Mouse (Mus musculus): ENCODE results near the gene Myh6. TPM values are rescaled to one million over a fixed set of nuclear protein-coding genes. Genes with fewer than 3 reads are reported as not detected.
"Not testable (repeated sequence)": the region's sequence is repeated elsewhere in the genome, so short reads cannot be mapped to it uniquely, and the experiment has no call there.

The Myh6 gene
- polyA plus RNA-seq, 1 experiment from 2014 or later: 0.65 TPM

- Histone ChIP-seq H3K4me1 (replicated peaks; ENCODE audit: control insufficient read depth, insufficient read depth, low read length) (peaks cover 5% of the 10 kb centered on the region), H3K9ac (replicated peaks; ENCODE audit: low read depth, low read length) (no peak overlapping the region), H3K4me3 (replicated peaks; ENCODE audit: low read length) (no peak overlapping the region), H3K27ac (ENCODE audit: low read length) (no peak overlapping the region), H3K36me3 (ENCODE audit: control insufficient read depth, insufficient read depth) (no peaks in the 10 kb centered on the region), H3K27me3 (replicated peaks; ENCODE audit: control insufficient read depth, insufficient read depth, low read length) (no peaks in the 10 kb centered on the region), H3K9me3 (ENCODE audit: control insufficient read depth, low read length) (no peaks in the 10 kb centered on the region), H3K4me2 (ENCODE audit: low read length) (no peak overlapping the region)
- WGBS: 89% methylated on average over 2 of the region's 2 CpGs
- no peak for ATAC-seq
These were observed 38.8 kb upstream of the Myh6 start for GRCm38 (mm10) chr14:55005506-55005905.

- no peak overlapping the region for H3K27ac ChIP-seq (ENCODE audit: low read length)
- no peak overlapping the region for H3K4me3 ChIP-seq (replicated peaks; ENCODE audit: low read length)
- H3K4me1 ChIP-seq (replicated peaks; ENCODE audit: control insufficient read depth, insufficient read depth, low read length): peaks cover 5% of the 10 kb centered on the region
- H3K27me3 ChIP-seq (replicated peaks; ENCODE audit: control insufficient read depth, insufficient read depth, low read length): no peaks in the 10 kb centered on the region
- no peak for ATAC-seq
- H3K36me3 ChIP-seq (ENCODE audit: control insufficient read depth, insufficient read depth): no peaks in the 10 kb centered on the region
- H3K9me3 ChIP-seq (ENCODE audit: control insufficient read depth, low read length): no peaks in the 10 kb centered on the region
- WGBS: 65% methylated on average over 18 of the region's 18 CpGs
- H3K9ac ChIP-seq (replicated peaks; ENCODE audit: low read depth, low read length): no peak overlapping the region
- no peak overlapping the region for H3K4me2 ChIP-seq (ENCODE audit: low read length)
These were observed 37.4 kb upstream of the Myh6 start for GRCm38 (mm10) chr14:55003878-55004855.

- H3K27ac ChIP-seq (ENCODE audit: low read length): no peak overlapping the region
- no peaks in the 10 kb centered on the region for H3K9me3 ChIP-seq (ENCODE audit: control insufficient read depth, low read length)
- no peaks in the 10 kb centered on the region for H3K36me3 ChIP-seq (ENCODE audit: control insufficient read depth, insufficient read depth)
- H3K4me2 ChIP-seq (ENCODE audit: low read length): no peak overlapping the region
- ATAC-seq: no peak
- H3K9ac ChIP-seq (replicated peaks; ENCODE audit: low read depth, low read length): no peak overlapping the region
- H3K4me3 ChIP-seq (replicated peaks; ENCODE audit: low read length): no peak overlapping the region
- peaks cover 5% of the 10 kb centered on the region for H3K4me1 ChIP-seq (replicated peaks; ENCODE audit: control insufficient read depth, insufficient read depth, low read length)
- no peaks in the 10 kb centered on the region for H3K27me3 ChIP-seq (replicated peaks; ENCODE audit: control insufficient read depth, insufficient read depth, low read length)
- 65% methylated on average over 7 of the region's 7 CpGs for WGBS
These were observed 36.0 kb upstream of the Myh6 start for GRCm38 (mm10) chr14:55002687-55003120.

GRCm38 (mm10) chr14:55001938-55002686, 35.4 kb upstream of the Myh6 start:
- WGBS: 53% methylated on average over 12 of the region's 12 CpGs
- peaks cover 8% of the 10 kb centered on the region for H3K4me1 ChIP-seq (replicated peaks; ENCODE audit: control insufficient read depth, insufficient read depth, low read length)
- H3K4me2 ChIP-seq (ENCODE audit: low read length): no peak overlapping the region
- H3K27ac ChIP-seq (ENCODE audit: low read length): no peak overlapping the region
- no peak overlapping the region for H3K9ac ChIP-seq (replicated peaks; ENCODE audit: low read depth, low read length)
- no peak for ATAC-seq
- no peaks in the 10 kb centered on the region for H3K27me3 ChIP-seq (replicated peaks; ENCODE audit: control insufficient read depth, insufficient read depth, low read length)
- H3K4me3 ChIP-seq (replicated peaks; ENCODE audit: low read length): no peak overlapping the region
- H3K9me3 ChIP-seq (ENCODE audit: control insufficient read depth, low read length): no peaks in the 10 kb centered on the region
- no peaks in the 10 kb centered on the region for H3K36me3 ChIP-seq (ENCODE audit: control insufficient read depth, insufficient read depth)

GRCm38 (mm10) chr14:55001446-55001845, 34.7 kb upstream of the Myh6 start:
- H3K36me3 ChIP-seq (ENCODE audit: control insufficient read depth, insufficient read depth): no peaks in the 10 kb centered on the region
- no peak overlapping the region for H3K27ac ChIP-seq (ENCODE audit: low read length)
- H3K27me3 ChIP-seq (replicated peaks; ENCODE audit: control insufficient read depth, insufficient read depth, low read length): no peaks in the 10 kb centered on the region
- H3K4me3 ChIP-seq (replicated peaks; ENCODE audit: low read length): no peak overlapping the region
- no peak overlapping the region for H3K9ac ChIP-seq (replicated peaks; ENCODE audit: low read depth, low read length)
- H3K9me3 ChIP-seq (ENCODE audit: control insufficient read depth, low read length): no peaks in the 10 kb centered on the region
- H3K4me2 ChIP-seq (ENCODE audit: low read length): no peak overlapping the region
- ATAC-seq: no peak
- peaks cover 14% of the 10 kb centered on the region for H3K4me1 ChIP-seq (replicated peaks; ENCODE audit: control insufficient read depth, insufficient read depth, low read length)
- WGBS: 100% methylated on average over 2 of the region's 2 CpGs

GRCm38 (mm10) chr14:55000814-55001213, 34.1 kb upstream of the Myh6 start:
- no peak overlapping the region for H3K9ac ChIP-seq (replicated peaks; ENCODE audit: low read depth, low read length)
- H3K4me2 ChIP-seq (ENCODE audit: low read length): no peak overlapping the region
- H3K27ac ChIP-seq (ENCODE audit: low read length): no peak overlapping the region
- WGBS: 79% methylated on average over 6 of the region's 6 CpGs
- no peaks in the 10 kb centered on the region for H3K9me3 ChIP-seq (ENCODE audit: control insufficient read depth, low read length)
- H3K36me3 ChIP-seq (ENCODE audit: control insufficient read depth, insufficient read depth): no peaks in the 10 kb centered on the region
- H3K4me1 ChIP-seq (replicated peaks; ENCODE audit: control insufficient read depth, insufficient read depth, low read length): peaks cover 20% of the 10 kb centered on the region
- no peaks in the 10 kb centered on the region for H3K27me3 ChIP-seq (replicated peaks; ENCODE audit: control insufficient read depth, insufficient read depth, low read length)
- no peak for ATAC-seq
- no peak overlapping the region for H3K4me3 ChIP-seq (replicated peaks; ENCODE audit: low read length)

- H3K27me3 ChIP-seq (replicated peaks; ENCODE audit: control insufficient read depth, insufficient read depth, low read length); ATAC-seq; H3K9ac ChIP-seq (replicated peaks; ENCODE audit: low read depth, low read length); H3K4me2 ChIP-seq (ENCODE audit: low read length); H3K27ac ChIP-seq (ENCODE audit: low read length); H3K36me3 ChIP-seq (ENCODE audit: control insufficient read depth, insufficient read depth); H3K4me3 ChIP-seq (replicated peaks; ENCODE audit: low read length); H3K9me3 ChIP-seq (ENCODE audit: control insufficient read depth, low read length): not testable (repeated sequence)
- H3K4me1 ChIP-seq (replicated peaks; ENCODE audit: control insufficient read depth, insufficient read depth, low read length): peaks cover 29% of the 10 kb centered on the region
- WGBS: 80% methylated on average over 5 of the region's 5 CpGs
These were observed 33.1 kb upstream of the Myh6 start for GRCm38 (mm10) chr14:54999868-55000267.

GRCm38 (mm10) chr14:54998680-54999079, 32.0 kb upstream of the Myh6 start:
- no peak overlapping the region for H3K4me3 ChIP-seq (replicated peaks; ENCODE audit: low read length)
- H3K27ac ChIP-seq (ENCODE audit: low read length): no peak overlapping the region
- peaks cover 33% of the 10 kb centered on the region for H3K4me1 ChIP-seq (replicated peaks; ENCODE audit: control insufficient read depth, insufficient read depth, low read length)
- ATAC-seq: no peak
- H3K9ac ChIP-seq (replicated peaks; ENCODE audit: low read depth, low read length): no peak overlapping the region
- H3K9me3 ChIP-seq (ENCODE audit: control insufficient read depth, low read length): no peaks in the 10 kb centered on the region
- no peaks in the 10 kb centered on the region for H3K36me3 ChIP-seq (ENCODE audit: control insufficient read depth, insufficient read depth)
- no peaks in the 10 kb centered on the region for H3K27me3 ChIP-seq (replicated peaks; ENCODE audit: control insufficient read depth, insufficient read depth, low read length)
- H3K4me2 ChIP-seq (ENCODE audit: low read length): no peak overlapping the region

- WGBS: 32% methylated on average over 4 of the region's 4 CpGs
- H3K4me1 ChIP-seq (replicated peaks; ENCODE audit: control insufficient read depth, insufficient read depth, low read length): peaks cover 33% of the 10 kb centered on the region
- H3K27ac ChIP-seq (ENCODE audit: low read length): peak overlapping the region; percentile 37
These were observed 30.6 kb upstream of the Myh6 start for GRCm38 (mm10) chr14:54997297-54997696.

More at GRCm38 (mm10) chr14:54997297-54997696, 30.6 kb upstream of the Myh6 start:
- no peak for ATAC-seq
- Histone ChIP-seq H3K27me3 (replicated peaks; ENCODE audit: control insufficient read depth, insufficient read depth, low read length) (no peaks in the 10 kb centered on the region), H3K4me2 (ENCODE audit: low read length) (no peak overlapping the region), H3K9ac (replicated peaks; ENCODE audit: low read depth, low read length) (no peak overlapping the region; the same call in 1 of the 2 replicates), H3K36me3 (ENCODE audit: control insufficient read depth, insufficient read depth) (no peaks in the 10 kb centered on the region), H3K4me3 (replicated peaks; ENCODE audit: low read length) (no peak overlapping the region), H3K9me3 (ENCODE audit: control insufficient read depth, low read length) (no peaks in the 10 kb centered on the region)

All from forebrain, embryonic 16.5 days (tissue).